In the genomic region with DNA sequence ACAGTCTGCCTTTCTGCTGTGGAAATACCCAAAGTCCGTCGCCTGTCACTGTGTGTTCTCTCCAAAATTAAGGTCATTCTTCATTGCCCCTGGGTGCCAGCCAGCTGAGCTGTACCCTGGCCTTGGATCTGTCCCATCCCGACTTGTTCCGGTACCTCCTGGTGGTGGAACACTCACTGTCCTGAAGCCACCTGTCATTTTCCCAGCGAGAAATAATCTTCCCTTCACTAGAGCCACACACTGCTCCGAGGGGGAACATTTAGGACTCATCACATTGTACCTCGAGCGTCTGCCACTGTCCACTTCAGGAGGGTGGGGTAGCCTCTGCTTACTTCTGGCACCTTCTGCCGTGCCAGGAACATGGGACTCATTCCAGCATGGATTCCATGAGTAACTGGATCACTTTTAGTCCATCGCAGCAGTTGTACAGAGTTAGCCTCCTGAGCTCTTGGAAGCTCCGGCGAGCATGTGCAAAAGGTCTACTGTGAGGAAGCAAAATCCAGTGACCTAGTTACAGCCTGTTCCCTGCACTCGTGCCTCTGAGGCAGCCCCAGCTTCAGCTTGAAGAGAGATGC, we compare ENCODE assay signal across 11 mouse cellular contexts.
DNase-seq lines count a peak whose midpoint lies in the region; ATAC-seq and TF ChIP-seq lines count a peak whose summit lies in the region.
"Had no signal": no experiment of that assay in that cellular context is flagged by ENCODE, and none has a peak within 500 bp of the region (broad histone marks: within the 10 kb centered on the region; RNA-seq: fewer than 3 reads in every experiment).

No protein-coding gene starts in this region.

- no peak for TF ChIP-seq POLR2A in kidney, adult 2 months (IDR thresholded peaks at IDR 0.05; ENCODE audit: low read depth, low read length)

- H3K4me2 ChIP-seq in heart, embryonic 15.5 days = no peak overlapping the region
- H3K4me2 ChIP-seq: embryonic facial prominence, embryonic 13.5 days; liver, embryonic 13.5 days had no signal

- H3K27me3 ChIP-seq in kidney, adult 2 months (replicated peaks; ENCODE audit: control insufficient read depth, insufficient read depth, low read length) = no peaks in the 10 kb centered on the region
- no peaks in the 10 kb centered on the region for H3K27me3 ChIP-seq in heart, embryonic 15.5 days
- H3K27me3 ChIP-seq: embryonic facial prominence, embryonic 13.5 days; liver, embryonic 13.5 days had no signal

- H3K36me3 ChIP-seq in kidney, adult 2 months (ENCODE audit: control insufficient read depth, insufficient read depth, low read length) = no peaks in the 10 kb centered on the region
- H3K36me3 ChIP-seq in heart, embryonic 15.5 days = no peaks in the 10 kb centered on the region
- H3K36me3 ChIP-seq: liver, embryonic 13.5 days had no signal

- TF ChIP-seq CTCF in kidney, adult 2 months (conservative IDR thresholded peaks at IDR 0.05; ENCODE audit: insufficient read depth, insufficient read length, low read depth, low read length) = peak; percentile 29; the same call in 1 of the 2 replicates

- peak overlapping the region; percentile 54 for H3K27ac ChIP-seq in kidney, adult 2 months (ENCODE audit: insufficient read depth, low read depth, low read length)
- H3K27ac ChIP-seq in heart, embryonic 15.5 days = peak overlapping the region; percentile 46
- H3K27ac ChIP-seq: embryonic facial prominence, embryonic 13.5 days; liver, embryonic 13.5 days had no signal

- no peak overlapping the region for H3K9ac ChIP-seq in heart, embryonic 15.5 days
- H3K9ac ChIP-seq: embryonic facial prominence, embryonic 13.5 days; liver, embryonic 13.5 days had no signal

- ATAC-seq in heart, embryonic 15.5 days (replicated peaks; ENCODE audit: insufficient number of reproducible peaks, insufficient read depth, low FRiP score, low read depth) = no peak
- ATAC-seq: hindbrain, embryonic 16.5 days had no signal

- no peak overlapping the region for H3K4me3 ChIP-seq in kidney, adult 2 months (ENCODE audit: insufficient read depth, low read depth, low read length)
- H3K4me3 ChIP-seq in heart, embryonic 15.5 days = no peak overlapping the region
- H3K4me3 ChIP-seq: embryonic facial prominence, embryonic 13.5 days; liver, embryonic 13.5 days had no signal

- peaks cover 24% of the 10 kb centered on the region for H3K4me1 ChIP-seq in kidney, adult 2 months (ENCODE audit: control insufficient read depth, insufficient read depth, low read length)
- H3K4me1 ChIP-seq in heart, embryonic 15.5 days (replicated peaks) = peaks cover 16% of the 10 kb centered on the region
- H3K4me1 ChIP-seq: liver, embryonic 13.5 days had no signal

- WGBS in kidney, adult 2 months = 51% methylated on average over 13 of the region's 13 CpGs
- WGBS in heart, embryonic 15.5 days = 78% methylated on average over 13 of the region's 13 CpGs

- peak; percentile 90 for DNase-seq in kidney, adult 2 months
- DNase-seq in kidney, postnatal 4 days = no peak
- DNase-seq in adrenal gland, adult (ENCODE audit: inconsistent age in 2 of 2, low spot score in 1 of 2) = peak; percentile 93 to 96
- DNase-seq in cerebellum, adult 18-20 months = peak; percentile 95
- no peak for DNase-seq in spleen, adult 18-20 months
- no peak for DNase-seq in ovary, postnatal 14 days (ENCODE audit: low spot score)
- no peak for DNase-seq in lung, postnatal 14 days
- DNase-seq: liver, embryonic 13.5 days had no signal

- H3K9me3 ChIP-seq in heart, embryonic 15.5 days (replicated peaks) = no peaks in the 10 kb centered on the region; the same call in 1 of the 2 replicates
- H3K9me3 ChIP-seq: embryonic facial prominence, embryonic 13.5 days; liver, embryonic 13.5 days had no signal

Comparison
In these comparisons a context has a peak if more than half of its experiments do, and no peak if none do; other contexts are left out.
1. DNase-seq: peak in kidney, adult 2 months (single experiment), adrenal gland, adult (2 of 2) and cerebellum, adult 18-20 months (2 of 2); none in kidney, postnatal 4 days (0 of 2), spleen, adult 18-20 months (0 of 2), ovary, postnatal 14 days (single experiment) and lung, postnatal 14 days (single experiment).